Mouse (Mus musculus) lung, embryonic 16.5 days (tissue): ENCODE measurements at regions not wholly inside any gene's neighbourhood (a gene's known extent, or its start where the extent isn't known, plus 50 kb on each side); places are given as distances from the start of the nearest gene placed in this dataset.
A peak's percentile ranks its signal among the peaks of the same experiment; 100 is the strongest.

Experiments
- ATAC-seq: fragments of 200-750 bp; cut with Nextera tagmentation; 2 replicates; pipeline ENCODE4 v1.8.0; 2017; ENCODE audit warnings: low read depth, mild to moderate bottlenecking, moderate library complexity
- H3K27ac ChIP-seq: fragments of 300-500 bp; sonication (generic); 2 replicates; pipeline ENCODE4 v1.5.1; 2014; ENCODE audit warnings: mild to moderate bottlenecking, control low read depth, low read length
- H3K27me3 ChIP-seq: fragments of 300-500 bp; sonication (generic); 2 replicates; pipeline ENCODE4 v1.6.1; 2014; ENCODE audit warnings: low read depth, low read length, mixed read lengths; ENCODE audit not compliant: control insufficient read depth, insufficient read depth
- H3K36me3 ChIP-seq: fragments of 300-500 bp; sonication (generic); 2 replicates; pipeline ENCODE4 v1.6.1; 2014; ENCODE audit warnings: low read length; ENCODE audit not compliant: control insufficient read depth, insufficient read depth
- H3K4me1 ChIP-seq: fragments of 300-500 bp; sonication (generic); replicated peaks from 2 replicates; pipeline ENCODE4 v1.6.1; 2014; ENCODE audit warnings: low read length, mixed read lengths; ENCODE audit not compliant: control insufficient read depth, insufficient read depth
- H3K4me2 ChIP-seq: fragments of 300-500 bp; sonication (generic); 2 replicates; pipeline ENCODE4 v1.6.1; 2014; ENCODE audit warnings: low read depth, low read length, control low read depth
- H3K4me3 ChIP-seq: fragments of 300-500 bp; sonication (generic); 2 replicates; pipeline ENCODE4 v1.5.1; 2014; ENCODE audit warnings: mild to moderate bottlenecking, low read length, control low read depth
- H3K9ac ChIP-seq: fragments of 300-500 bp; sonication (generic); 2 replicates; pipeline ENCODE4 v1.6.1; 2014; ENCODE audit warnings: low read length, control low read depth
- H3K9me3 ChIP-seq: fragments of 300-500 bp; sonication (generic); 2 replicates; pipeline ENCODE4 v1.6.1; 2016; ENCODE audit warnings: low read length; ENCODE audit not compliant: control insufficient read depth
- WGBS: fragments of 180-500 bp; shearing (Covaris S2); extraction: QIAGEN DNeasy Blood & Tissue Kit; methylation state at CpG from one replicate; pipeline ENCODE4 v1.1.7; 2014; 5-methylcytosine and 5-hydroxymethylcytosine counted together

GRCm38 (mm10) chr3:35237342-35237741, 516.6 kb upstream of the Atp11b start:
- H3K27ac ChIP-seq, result no peak overlapping the region; the same call in 1 of the 2 replicates
- no peaks in the 10 kb centered on the region for H3K9me3 ChIP-seq
- H3K36me3 ChIP-seq, result no peaks in the 10 kb centered on the region
- H3K9ac ChIP-seq, result no peak overlapping the region
- no peak overlapping the region for H3K4me3 ChIP-seq
- no peak overlapping the region for H3K4me2 ChIP-seq
- WGBS, result 51% methylated on average over 6 of the region's 6 CpGs
- ATAC-seq, result peak; percentile 81
- no peaks in the 10 kb centered on the region for H3K4me1 ChIP-seq
- no peaks in the 10 kb centered on the region for H3K27me3 ChIP-seq

GRCm38 (mm10) chr3:35242349-35242748, 511.6 kb upstream of the Atp11b start:
- Histone ChIP-seq H3K27me3 (no peaks in the 10 kb centered on the region), H3K4me1 (0 out of 2 replicates have a peak, but pooled peaks cover 4% of the 10 kb centered on the region), H3K4me3 (no peak overlapping the region), H3K4me2 (no peak overlapping the region), H3K27ac (peak overlapping the region; percentile 73), H3K9me3 (no peaks in the 10 kb centered on the region), H3K36me3 (no peaks in the 10 kb centered on the region), H3K9ac (no peak overlapping the region)
- WGBS, result 28% methylated on average over 6 of the region's 6 CpGs
- ATAC-seq, result peak; percentile 73

GRCm38 (mm10) chr3:35242871-35243529, 510.9 kb upstream of the Atp11b start:
- 0 out of 2 replicates have a peak, but pooled peaks cover 4% of the 10 kb centered on the region for H3K4me1 ChIP-seq
- H3K36me3 ChIP-seq, result no peaks in the 10 kb centered on the region
- no peaks in the 10 kb centered on the region for H3K27me3 ChIP-seq
- no peak overlapping the region for H3K4me2 ChIP-seq
- H3K9me3 ChIP-seq, result no peaks in the 10 kb centered on the region
- H3K4me3 ChIP-seq, result no peak overlapping the region
- ATAC-seq, result no peak
- 67% methylated on average over 10 of the region's 10 CpGs for WGBS
- H3K9ac ChIP-seq, result no peak overlapping the region
- peak overlapping the region; percentile 73 for H3K27ac ChIP-seq

GRCm38 (mm10) chr3:35245003-35245402, 508.9 kb upstream of the Atp11b start:
- Histone ChIP-seq H3K27me3 (no peaks in the 10 kb centered on the region), H3K4me3 (no peak overlapping the region), H3K4me2 (no peak overlapping the region), H3K9ac (no peak overlapping the region), H3K36me3 (no peaks in the 10 kb centered on the region), H3K9me3 (no peaks in the 10 kb centered on the region), H3K27ac (no peak overlapping the region), H3K4me1 (peaks cover 13% of the 10 kb centered on the region; the same call in 1 of the 2 replicates)
- 53% methylated on average over 8 of the region's 8 CpGs for WGBS
- no peak for ATAC-seq

- H3K4me1 ChIP-seq, result peaks cover 15% of the 10 kb centered on the region; the same call in 1 of the 2 replicates
- H3K9me3 ChIP-seq, result no peaks in the 10 kb centered on the region
- WGBS, result 69% methylated on average over 10 of the region's 10 CpGs
- no peak overlapping the region for H3K4me3 ChIP-seq
- no peak for ATAC-seq
- no peak overlapping the region for H3K27ac ChIP-seq
- H3K27me3 ChIP-seq, result no peaks in the 10 kb centered on the region
- H3K36me3 ChIP-seq, result no peaks in the 10 kb centered on the region
- H3K9ac ChIP-seq, result no peak overlapping the region
- H3K4me2 ChIP-seq, result no peak overlapping the region
Measured at GRCm38 (mm10) chr3:35245946-35246665, 507.8 kb upstream of the Atp11b start.

GRCm38 (mm10) chr3:35249160-35249559, 504.7 kb upstream of the Atp11b start:
- H3K4me3 ChIP-seq, result no peak overlapping the region
- 26% methylated on average over 10 of the region's 10 CpGs for WGBS
- no peak overlapping the region for H3K27ac ChIP-seq
- peaks cover 11% of the 10 kb centered on the region; the same call in 1 of the 2 replicates for H3K4me1 ChIP-seq
- H3K9ac ChIP-seq, result no peak overlapping the region
- peak; percentile 80 for ATAC-seq
- H3K36me3 ChIP-seq, result no peaks in the 10 kb centered on the region
- H3K4me2 ChIP-seq, result no peak overlapping the region
- no peaks in the 10 kb centered on the region for H3K27me3 ChIP-seq
- no peaks in the 10 kb centered on the region for H3K9me3 ChIP-seq

- H3K4me2 ChIP-seq, result no peak overlapping the region
- H3K4me3 ChIP-seq, result no peak overlapping the region
- H3K27ac ChIP-seq, result peak overlapping the region; percentile 17; the same call in 1 of the 2 replicates
- no peak for ATAC-seq
- no peaks in the 10 kb centered on the region for H3K27me3 ChIP-seq
- H3K9me3 ChIP-seq, result no peaks in the 10 kb centered on the region
- H3K4me1 ChIP-seq, result peaks cover 11% of the 10 kb centered on the region; the same call in 1 of the 2 replicates
- H3K36me3 ChIP-seq, result no peaks in the 10 kb centered on the region
- WGBS, result 66% methylated on average over 14 of the region's 14 CpGs
- no peak overlapping the region for H3K9ac ChIP-seq
Measured at GRCm38 (mm10) chr3:35250092-35250749, 503.7 kb upstream of the Atp11b start.

- no peak overlapping the region for H3K4me2 ChIP-seq
- H3K9me3 ChIP-seq, result no peaks in the 10 kb centered on the region
- no peak for ATAC-seq
- H3K4me1 ChIP-seq, result peaks cover 8% of the 10 kb centered on the region; the same call in 1 of the 2 replicates
- H3K36me3 ChIP-seq, result no peaks in the 10 kb centered on the region
- no peak overlapping the region for H3K27ac ChIP-seq
- H3K4me3 ChIP-seq, result no peak overlapping the region
- WGBS, result 66% methylated on average over 5 of the region's 5 CpGs
- H3K9ac ChIP-seq, result no peak overlapping the region
- no peaks in the 10 kb centered on the region for H3K27me3 ChIP-seq
Measured at GRCm38 (mm10) chr3:35253861-35254260, 500.0 kb upstream of the Atp11b start.

GRCm38 (mm10) chr3:35260936-35261335, 493.0 kb upstream of the Atp11b start:
- no peak overlapping the region for H3K4me3 ChIP-seq

More at GRCm38 (mm10) chr3:35260936-35261335, 493.0 kb upstream of the Atp11b start:
- Histone ChIP-seq H3K27ac (no peak overlapping the region), H3K9me3 (no peaks in the 10 kb centered on the region), H3K4me2 (no peak overlapping the region), H3K9ac (no peak overlapping the region), H3K4me1 (no peaks in the 10 kb centered on the region), H3K36me3 (no peaks in the 10 kb centered on the region), H3K27me3 (no peaks in the 10 kb centered on the region)
- 80% methylated on average over 6 of the region's 6 CpGs for WGBS
- ATAC-seq, result no peak
